Comparison of ENCODE assay signal across 19 mouse cellular contexts in genomic region chr9:58847676-58848075, GRCm38 (mm10). TPM values are rescaled to one million over a fixed set of nuclear protein-coding genes. Genes with fewer than 3 reads are reported as not detected.
DNase-seq lines count a peak whose midpoint lies in the region; ATAC-seq lines count a peak whose summit lies in the region.
"Had no signal": no experiment of that assay in that cellular context is flagged by ENCODE, and none has a peak within 500 bp of the region (broad histone marks: within the 10 kb centered on the region; RNA-seq: fewer than 3 reads in every experiment).

No protein-coding gene starts in this region.

- H3K36me3 ChIP-seq in midbrain, embryonic 16.5 days (ENCODE audit: control insufficient read depth, insufficient read depth, low read length): 0 out of 2 replicates have a peak, but pooled peaks cover 4% of the 10 kb centered on the region
- peaks cover 16% of the 10 kb centered on the region for H3K36me3 ChIP-seq in midbrain, embryonic 13.5 days
- H3K36me3 ChIP-seq: embryonic facial prominence, embryonic 15.5 days; G1E; limb, embryonic 10.5 days; liver, embryonic 13.5 days had no signal

- 0 out of 2 replicates have a peak, but pooled peaks have one; percentile 27 for ATAC-seq in midbrain, embryonic 16.5 days
- no peak for ATAC-seq in midbrain, embryonic 13.5 days
- ATAC-seq: CD4-positive, CD25-positive, alpha-beta regulatory T cell, adult 4 months had no signal

- DNase-seq in adrenal gland, adult 2 months: peak; percentile 15
- DNase-seq in adrenal gland, adult 18-20 months (ENCODE audit: low spot score in 2 of 2): no peak
- peak; percentile 31 to 42 for DNase-seq in heart, postnatal 36 days
- no peak for DNase-seq in thymus, postnatal 36 days
- no peak for DNase-seq in layer of hippocampus, adult 11-12 months (ENCODE audit: low spot score)
- DNase-seq in kidney, postnatal 25 days: no peak
- DNase-seq: cerebellum, adult 9-11 months; kidney, adult 9 months; liver, embryonic 13.5 days; midbrain, embryonic 14.5 days; spleen, adult 18-20 months; thymus, adult 2 months had no signal

- intact Hi-C loops in heart, postnatal 36 days (cut with DNase I): no loop called here

- peaks cover 7% of the 10 kb centered on the region; the same call in 1 of the 2 replicates for H3K4me1 ChIP-seq in midbrain, embryonic 16.5 days (ENCODE audit: control insufficient read depth, insufficient read depth, low read length)
- peaks cover 34% of the 10 kb centered on the region for H3K4me1 ChIP-seq in midbrain, embryonic 13.5 days (replicated peaks)

- H3K4me3 ChIP-seq in midbrain, embryonic 16.5 days (ENCODE audit: low read depth, low read length): no peak overlapping the region
- no peak overlapping the region for H3K4me3 ChIP-seq in midbrain, embryonic 13.5 days (replicated peaks)
- H3K4me3 ChIP-seq: embryonic facial prominence, embryonic 15.5 days; hindbrain, embryonic 13.5 days; limb, embryonic 10.5 days; liver, embryonic 13.5 days had no signal

- H3K27me3 ChIP-seq in midbrain, embryonic 16.5 days (ENCODE audit: control insufficient read depth, insufficient read depth, low read depth, low read length): no peaks in the 10 kb centered on the region
- H3K27me3 ChIP-seq in midbrain, embryonic 13.5 days: no peaks in the 10 kb centered on the region
- H3K27me3 ChIP-seq: embryonic facial prominence, embryonic 15.5 days; hindbrain, embryonic 13.5 days had no signal

- H3K4me2 ChIP-seq in midbrain, embryonic 16.5 days (ENCODE audit: low read length): no peak overlapping the region
- H3K4me2 ChIP-seq in midbrain, embryonic 13.5 days (replicated peaks): no peak overlapping the region
- H3K4me2 ChIP-seq: embryonic facial prominence, embryonic 15.5 days; hindbrain, embryonic 13.5 days; liver, embryonic 13.5 days had no signal

- no peak overlapping the region for H3K9ac ChIP-seq in midbrain, embryonic 16.5 days (ENCODE audit: low read depth, low read length)
- no peak overlapping the region for H3K9ac ChIP-seq in midbrain, embryonic 13.5 days (replicated peaks)
- H3K9ac ChIP-seq: embryonic facial prominence, embryonic 15.5 days; liver, embryonic 13.5 days had no signal

- WGBS in midbrain, embryonic 16.5 days: 70% methylated on average over 7 of the region's 7 CpGs
- 76% methylated on average over 7 of the region's 7 CpGs for WGBS in midbrain, embryonic 13.5 days

- no peak overlapping the region for H3K27ac ChIP-seq in midbrain, embryonic 16.5 days (ENCODE audit: low read length)
- H3K27ac ChIP-seq in midbrain, embryonic 13.5 days: no peak overlapping the region
- H3K27ac ChIP-seq: embryonic facial prominence, embryonic 15.5 days; hindbrain, embryonic 13.5 days; limb, embryonic 10.5 days; liver, embryonic 13.5 days had no signal

- no peaks in the 10 kb centered on the region for H3K9me3 ChIP-seq in midbrain, embryonic 16.5 days (replicated peaks; ENCODE audit: control insufficient read depth, low read length, poor library complexity, severe bottlenecking)
- H3K9me3 ChIP-seq in midbrain, embryonic 13.5 days: no peaks in the 10 kb centered on the region
- H3K9me3 ChIP-seq: embryonic facial prominence, embryonic 15.5 days; G1E; hindbrain, embryonic 13.5 days; limb, embryonic 10.5 days; liver, embryonic 13.5 days had no signal

RNA-seq across cellular contexts. Expression of gene Hcn4, which starts 24.5 kb away (rescaled TPM):
- 1 to 10 TPM in 1 of 2 experiments, under 1 TPM in 1; 0.63 to 1.5 TPM for total RNA-seq in adrenal gland, adult 2 months (2021)
- 1.6 and 2.2 TPM in 2 replicates for polyA plus RNA-seq in adrenal gland, adult 2 months (2012; rRNA removed)
- under 1 TPM; 0.53 to 0.83 TPM for total RNA-seq in adrenal gland, adult 18-20 months (2021)
- polyA plus RNA-seq in midbrain, embryonic 16.5 days (2015; fragmentation: Nextera tagmentation; extraction: Ambion mirVana): 3.0 and 3.5 TPM in 2 replicates
- 2.8 and 3.7 TPM in 2 replicates for polyA plus RNA-seq in midbrain, embryonic 13.5 days (2015; fragmentation: Nextera tagmentation; extraction: Ambion mirVana)
- 1 to 10 TPM; 6.2 to 7.2 TPM for total RNA-seq in heart, postnatal 36 days (2021)
- polyA plus RNA-seq: CD4-positive, CD25-positive, alpha-beta regulatory T cell, adult 4 months; G1E; liver, embryonic 13.5 days had no signal

Comparison
In these comparisons a context has a peak if more than half of its experiments do, and no peak if none do; other contexts are left out.
1. DNase-seq: peak in adrenal gland, adult 2 months (single experiment) and heart, postnatal 36 days (2 of 2); none in adrenal gland, adult 18-20 months (0 of 2), thymus, postnatal 36 days (0 of 2), layer of hippocampus, adult 11-12 months (single experiment) and kidney, postnatal 25 days (0 of 2).